Mouse (Mus musculus) central nervous system, embryonic 18 days (tissue): ENCODE measurements around the gene Rgl1. TPM values are rescaled to one million over a fixed set of nuclear protein-coding genes. Genes with fewer than 3 reads are reported as not detected.

Experiments used
- polyA plus RNA-seq: library from polyadenylated mRNA; depleted of rRNA; stranded (reverse); fragments of >200 nt; gene quantifications from 2 replicates; pipeline ENCODE4 v1.2.3, GENCODE M21; 2012; rRNA removed

Rgl1 gene
- 16.6 and 18.9 TPM in 2 replicates for polyA plus RNA-seq

GRCm38 (mm10) chr1:152766032-152766772 is at the start of gene Rgl1, which contains the start of gene Arpc5:
Rgl1 (minus strand) TSS chr1:152766351.
Arpc5 (plus strand) TSS chr1:152766542.

GRCm38 (mm10) chr1:152799897-152800296 is 33.7 kb upstream of the Rgl1 start, which contains the start of gene Ncf2:
Ncf2 (plus strand) TSS chr1:152800194.

GRCm38 (mm10) chr1:152750312-152750965 is 15.7 kb downstream of the Rgl1 start, which contains the start of gene Apobec4:
Apobec4 (plus strand) TSS chr1:152750551.

Other genes starting within 250 kb of the Rgl1 start
- 0.11 and 0.18 TPM in 2 replicates for gene Apobec4, start 15.8 kb downstream of the Rgl1 start, polyA plus RNA-seq
- 240 and 249 TPM in 2 replicates for gene Arpc5, start 191 bp upstream of the Rgl1 start, polyA plus RNA-seq
- 1.7 and 2.5 TPM in 2 replicates for gene Ncf2, start 33.8 kb upstream of the Rgl1 start, polyA plus RNA-seq
- gene Smg7, start 136.3 kb upstream of the Rgl1 start, polyA plus RNA-seq: 37.7 and 39.9 TPM in 2 replicates
- 67.4 and 80.5 TPM in 2 replicates for gene Nmnat2, start 188.6 kb upstream of the Rgl1 start, polyA plus RNA-seq